9 mouse cellular contexts compared by ENCODE assay signal in the genomic region with DNA sequence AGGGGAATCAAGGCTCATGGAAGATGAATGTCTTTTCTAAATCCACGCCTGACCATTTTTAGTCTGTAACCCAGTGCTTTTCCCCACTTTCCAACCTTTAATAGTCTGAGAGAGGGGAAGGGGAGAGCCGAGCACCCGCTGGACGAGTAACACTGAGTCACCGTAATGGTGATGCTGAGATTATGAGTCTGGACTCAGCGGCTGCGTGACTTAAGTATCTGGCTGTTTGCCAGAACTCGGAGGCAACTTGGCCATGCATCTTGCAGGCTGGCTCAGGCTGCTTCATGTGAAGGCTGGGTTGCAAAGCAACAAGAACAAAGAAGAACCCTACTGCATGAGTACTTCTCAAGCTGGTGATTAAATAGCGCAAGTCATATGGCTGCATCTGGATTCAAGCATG. TPM values are rescaled to one million over a fixed set of nuclear protein-coding genes. Genes with fewer than 3 reads are reported as not detected.
DNase-seq lines count a peak whose midpoint lies in the region; ATAC-seq and TF ChIP-seq lines count a peak whose summit lies in the region.
"Had no signal": no experiment of that assay in that cellular context is flagged by ENCODE, and none has a peak within 500 bp of the region (broad histone marks: within the 10 kb centered on the region; RNA-seq: fewer than 3 reads in every experiment).

No protein-coding gene starts in this region.

- H3K4me1 ChIP-seq in lung, adult 2 months (ENCODE audit: control insufficient read depth, insufficient read depth, low read length), result no peaks in the 10 kb centered on the region
- no peaks in the 10 kb centered on the region for H3K4me1 ChIP-seq in hindbrain, postnatal 0 days (ENCODE audit: insufficient read depth, low read length)
- H3K4me1 ChIP-seq in stomach, postnatal 0 days (replicated peaks; ENCODE audit: control insufficient read depth, insufficient read depth), result no peaks in the 10 kb centered on the region
- H3K4me1 ChIP-seq: liver, embryonic 13.5 days had no signal

- 34% methylated on average over 9 of the region's 9 CpGs for WGBS in lung, adult 2 months
- WGBS in hindbrain, postnatal 0 days, result 29% methylated on average over 9 of the region's 9 CpGs
- WGBS in stomach, postnatal 0 days, result 17% methylated on average over 9 of the region's 9 CpGs

- 0 out of 2 replicates have a peak overlapping the region, but pooled peaks have one; percentile 16 for H3K4me2 ChIP-seq in hindbrain, postnatal 0 days (ENCODE audit: low read depth, low read length)
- no peak overlapping the region for H3K4me2 ChIP-seq in stomach, postnatal 0 days (replicated peaks; ENCODE audit: low read depth)
- H3K4me2 ChIP-seq: liver, embryonic 13.5 days had no signal

- DNase-seq in cerebellum, postnatal 25 days, result peak; percentile 32 to 44
- DNase-seq in lung, adult 18-20 months, result peak; percentile 37 to 59
- no peak for DNase-seq in lung, adult 2 months
- peak; percentile 87 for DNase-seq in brain, embryonic 14.5 days (ENCODE audit: low read depth)
- DNase-seq in hindbrain, postnatal 0 days (ENCODE audit: low spot score), result peak; percentile 87
- peak; percentile 53 for DNase-seq in stomach, postnatal 0 days (ENCODE audit: low spot score)
- DNase-seq in layer of hippocampus, adult 11-12 months (ENCODE audit: low spot score), result no peak
- DNase-seq: liver, embryonic 13.5 days had no signal

- no peak for TF ChIP-seq CTCF in lung, adult 2 months (IDR thresholded peaks at IDR 0.05; ENCODE audit: insufficient read depth, low read length)
- no peak for TF ChIP-seq CTCF in brain, embryonic 14.5 days (IDR thresholded peaks at IDR 0.05; ENCODE audit: borderline replicate concordance, extremely low read depth, insufficient read depth, insufficient read length)
- no peak for TF ChIP-seq CTCF in hindbrain, postnatal 0 days (IDR thresholded peaks at IDR 0.05; ENCODE audit: low read depth)
- no peak for TF ChIP-seq CTCF in stomach, postnatal 0 days (IDR thresholded peaks at IDR 0.05; ENCODE audit: low read depth)

- TF ChIP-seq EP300 in stomach, postnatal 0 days (optimal IDR thresholded peaks at IDR 0.05), result no peak

- ATAC-seq in cerebellum, adult (ENCODE audit: insufficient number of reproducible peaks, low FRiP score, low TSS enrichment), result no peak
- peak; percentile 86 for ATAC-seq in hindbrain, postnatal 0 days
- ATAC-seq in stomach, postnatal 0 days (ENCODE audit: low FRiP score, low TSS enrichment), result peak; percentile 78; the same call in 1 of the 2 replicates

- no peak for TF ChIP-seq POLR2A in lung, adult 2 months (IDR thresholded peaks at IDR 0.05; ENCODE audit: borderline replicate concordance, extremely low read depth, low read depth, low read length)
- TF ChIP-seq POLR2A in brain, embryonic 14.5 days (IDR thresholded peaks at IDR 0.05; ENCODE audit: borderline replicate concordance, extremely low read depth, insufficient read depth, insufficient read length, poor library complexity, severe bottlenecking), result no peak

- H3K9me3 ChIP-seq in hindbrain, postnatal 0 days (ENCODE audit: low read length), result no peaks in the 10 kb centered on the region
- no peaks in the 10 kb centered on the region for H3K9me3 ChIP-seq in stomach, postnatal 0 days (ENCODE audit: control insufficient read depth, low read length)
- H3K9me3 ChIP-seq: liver, embryonic 13.5 days had no signal

- H3K9ac ChIP-seq in hindbrain, postnatal 0 days (replicated peaks; ENCODE audit: low read length), result no peak overlapping the region
- no peak overlapping the region for H3K9ac ChIP-seq in stomach, postnatal 0 days (ENCODE audit: low read length)
- H3K9ac ChIP-seq: liver, embryonic 13.5 days had no signal

- H3K36me3 ChIP-seq in hindbrain, postnatal 0 days (ENCODE audit: insufficient read depth, low read length), result no peaks in the 10 kb centered on the region
- H3K36me3 ChIP-seq in stomach, postnatal 0 days (ENCODE audit: control insufficient read depth, insufficient read depth, low read length), result no peaks in the 10 kb centered on the region
- H3K36me3 ChIP-seq: liver, embryonic 13.5 days had no signal

- no peaks in the 10 kb centered on the region for H3K27me3 ChIP-seq in hindbrain, postnatal 0 days (ENCODE audit: insufficient read depth, low read length)
- H3K27me3 ChIP-seq in stomach, postnatal 0 days (ENCODE audit: control insufficient read depth, insufficient read depth, low read length), result no peaks in the 10 kb centered on the region

- no peak overlapping the region for H3K27ac ChIP-seq in hindbrain, postnatal 0 days
- no peak overlapping the region for H3K27ac ChIP-seq in stomach, postnatal 0 days (replicated peaks)
- H3K27ac ChIP-seq: liver, embryonic 13.5 days had no signal

- no peak overlapping the region for H3K4me3 ChIP-seq in lung, adult 2 months (replicated peaks; ENCODE audit: extremely low read depth, low read depth, low read length)
- no peak overlapping the region for H3K4me3 ChIP-seq in hindbrain, postnatal 0 days (ENCODE audit: low read length)
- no peak overlapping the region for H3K4me3 ChIP-seq in stomach, postnatal 0 days (ENCODE audit: low read depth, low read length)
- H3K4me3 ChIP-seq: liver, embryonic 13.5 days had no signal

RNA-seq across cellular contexts. Expression of gene Metap2, which starts 37.1 kb away (rescaled TPM):
- 32.1 and 42.0 TPM in 2 replicates for polyA plus RNA-seq in lung, adult 2 months (2012; rRNA removed)
- polyA plus RNA-seq in brain, embryonic 14.5 days (2012; rRNA removed), result 91.3 and 154 TPM in 2 replicates
- total RNA-seq in hindbrain, postnatal 0 days (2014; rRNA removed), result 35.0 and 50.7 TPM in 2 replicates
- 158 and 171 TPM in 2 replicates for polyA plus RNA-seq in hindbrain, postnatal 0 days (2015; fragmentation: Nextera tagmentation; extraction: Ambion mirVana)
- 112 and 126 TPM in 2 replicates for polyA plus RNA-seq in stomach, postnatal 0 days (2015; fragmentation: Nextera tagmentation; extraction: Ambion mirVana)

Comparison
In these comparisons a context has a peak if more than half of its experiments do, and no peak if none do; other contexts are left out.
1. DNase-seq: peak in cerebellum, postnatal 25 days (2 of 2), lung, adult 18-20 months (2 of 2), brain, embryonic 14.5 days (single experiment), hindbrain, postnatal 0 days (single experiment) and stomach, postnatal 0 days (single experiment); none in lung, adult 2 months (single experiment) and layer of hippocampus, adult 11-12 months (single experiment).